Mouse (Mus musculus): ENCODE results near the gene Olfr907.

Olfr907 gene

GRCm38 (mm10) chr9:38495501-38495900 is at the start of gene Olfr907:
Gene Olfr907, plus strand, starts transcription at chr9:38495801.
- no peak for DNase-seq (ENCODE audit: low read depth, low spot score)

- no peak for DNase-seq (ENCODE audit: low read depth, low spot score)
These were observed 48.2 kb upstream of the Olfr907 start, which contains the start of gene Olfr902 for GRCm38 (mm10) chr9:38447352-38447751. Gene Olfr902, plus strand, starts transcription at chr9:38447652.

- DNase-seq (ENCODE audit: low read depth, low spot score) = no peak
These were observed 32.8 kb upstream of the Olfr907 start, which contains the start of gene Olfr904 for GRCm38 (mm10) chr9:38462844-38463243. Gene Olfr904, plus strand, starts transcription at chr9:38463144.

GRCm38 (mm10) chr9:38470807-38471206 is 24.8 kb upstream of the Olfr907 start, which contains the start of gene Olfr905:
Gene Olfr905, plus strand, starts transcription at chr9:38471107.
- no peak for DNase-seq (ENCODE audit: low read depth, low spot score)

- DNase-seq (ENCODE audit: low read depth, low spot score) = no peak
These were observed 8.8 kb upstream of the Olfr907 start, which contains the start of gene Olfr906 for GRCm38 (mm10) chr9:38486785-38487184. Gene Olfr906, plus strand, starts transcription at chr9:38487085.

GRCm38 (mm10) chr9:38512353-38512752 is 16.8 kb downstream of the Olfr907 start:
- DNase-seq (ENCODE audit: low read depth, low spot score) = no peak

- no peak for DNase-seq (ENCODE audit: low read depth, low spot score)
These were observed 25.7 kb downstream of the Olfr907 start, which contains the start of gene Olfr911-ps1 for GRCm38 (mm10) chr9:38521280-38521679. Gene Olfr911-ps1, plus strand, starts transcription at chr9:38521580.

GRCm38 (mm10) chr9:38537549-38537948 is 41.9 kb downstream of the Olfr907 start, which contains the start of gene Olfr910:
Gene Olfr910, plus strand, starts transcription at chr9:38537849.
- no peak for DNase-seq (ENCODE audit: low read depth, low spot score)

Data from c-Kit-negative CD71-positive TER-119-positive erythroid progenitor cells, embryonic 14.5 days (primary cell).